Mouse (Mus musculus) spleen, postnatal 14 days (tissue): ENCODE results near the gene 1700056E22Rik.

Source experiments
- DNase-seq, 2 experiments: peaks; one replicate each; pipeline ENCODE4 v3.0.0; 2021 to 2022; ENCODE audit warnings: low spot score in 2 of 2

Gene 1700056E22Rik

DNA sequence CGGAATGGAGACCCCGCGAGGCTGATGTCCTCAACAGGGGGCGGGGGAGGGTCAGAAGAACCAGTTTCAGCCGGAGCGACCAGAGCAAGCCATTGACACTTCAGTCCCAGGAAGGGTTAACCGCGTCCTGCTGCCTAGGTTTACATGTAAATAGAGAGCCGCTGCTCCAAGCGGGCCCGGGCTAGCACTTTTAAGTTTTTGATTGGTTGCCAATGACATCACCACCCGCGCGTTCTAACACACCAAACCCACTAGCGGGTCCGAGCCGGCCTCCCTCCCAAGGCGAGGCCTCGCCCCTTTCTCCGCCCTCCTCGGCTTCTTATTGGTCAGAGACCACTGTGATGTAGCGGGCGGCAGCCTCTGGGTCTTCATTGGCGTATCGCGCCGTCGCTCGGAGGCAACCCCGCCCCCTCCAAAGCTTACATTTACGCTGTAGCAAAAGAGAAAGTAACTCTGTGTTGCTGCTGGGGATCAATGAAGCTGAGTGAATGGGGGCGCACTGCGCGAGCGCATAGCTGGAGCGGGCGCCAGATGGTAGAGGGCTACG, at the start of gene 1700056E22Rik:
Gene 1700056E22Rik, minus strand, starts transcription at position 291 of the 547 bp plus-strand sequence.
- peak; percentile 91 to 94 for DNase-seq

DNA sequence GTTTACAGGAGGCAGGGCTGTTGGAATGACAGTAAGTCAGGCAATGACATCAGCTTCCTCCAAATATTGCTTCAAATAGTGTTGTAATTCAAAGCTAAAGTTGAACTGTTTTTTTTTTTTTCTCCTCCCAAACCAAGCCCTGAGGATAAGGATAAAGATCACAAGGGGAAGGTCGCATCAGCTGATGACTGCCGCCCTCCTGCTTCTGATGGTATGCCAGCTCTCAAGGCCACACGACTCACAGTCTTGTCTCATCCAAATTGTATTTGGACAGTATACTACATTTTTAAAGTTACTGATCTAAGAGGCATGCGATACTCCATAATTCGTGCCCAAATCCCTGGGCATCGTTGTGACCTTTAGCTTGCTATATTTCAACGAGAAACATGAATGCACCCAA, 49.1 kb upstream of the 1700056E22Rik start:
- DNase-seq = no peak

DNA sequence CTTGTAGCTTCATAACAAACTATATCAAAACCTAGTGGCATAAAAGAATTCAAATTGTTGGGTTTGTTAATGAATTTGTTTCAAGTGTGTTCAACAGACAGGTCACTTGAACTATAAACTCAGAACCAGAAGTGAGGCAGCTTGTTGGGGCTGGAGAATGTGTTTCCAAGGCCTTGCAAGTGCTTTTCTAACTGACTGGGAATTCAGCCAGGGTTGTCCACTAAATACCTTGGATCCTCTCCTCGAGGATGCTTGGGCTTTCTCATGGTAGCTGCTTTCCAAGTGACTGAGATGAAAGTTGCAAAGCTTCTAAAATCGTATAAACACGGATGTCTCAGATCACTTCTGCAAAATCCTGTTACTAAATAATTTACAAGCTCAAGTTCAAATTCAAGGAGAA, 48.6 kb upstream of the 1700056E22Rik start:
- no peak for DNase-seq

DNA sequence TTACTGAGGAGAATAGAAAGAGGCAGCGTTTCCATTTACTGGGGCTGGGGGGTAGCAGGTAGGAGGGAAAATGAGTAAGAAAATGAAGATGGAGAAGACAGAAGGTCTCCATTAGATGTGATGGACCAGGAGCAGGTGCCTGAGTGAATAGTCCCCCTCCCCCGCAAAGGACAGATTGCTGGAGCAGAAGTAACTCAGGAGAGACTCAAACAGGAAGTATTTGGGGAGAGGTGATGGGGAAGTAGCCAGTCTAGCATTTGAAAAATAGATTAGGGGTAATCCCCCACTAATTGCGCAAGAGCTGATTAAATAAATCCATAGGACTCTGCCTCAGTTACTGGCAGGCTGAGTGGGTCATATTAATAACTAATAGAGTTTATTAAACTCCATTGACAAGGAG, 45.2 kb upstream of the 1700056E22Rik start:
- DNase-seq = no peak

- no peak for DNase-seq
These were observed 42.7 kb upstream of the 1700056E22Rik start for GRCm38 (mm10) chr1:184076756-184077155.

GRCm38 (mm10) chr1:184076065-184076464, 42.0 kb upstream of the 1700056E22Rik start:
- no peak for DNase-seq

- DNase-seq = no peak
These were observed 34.9 kb upstream of the 1700056E22Rik start for GRCm38 (mm10) chr1:184068971-184069370.

DNA sequence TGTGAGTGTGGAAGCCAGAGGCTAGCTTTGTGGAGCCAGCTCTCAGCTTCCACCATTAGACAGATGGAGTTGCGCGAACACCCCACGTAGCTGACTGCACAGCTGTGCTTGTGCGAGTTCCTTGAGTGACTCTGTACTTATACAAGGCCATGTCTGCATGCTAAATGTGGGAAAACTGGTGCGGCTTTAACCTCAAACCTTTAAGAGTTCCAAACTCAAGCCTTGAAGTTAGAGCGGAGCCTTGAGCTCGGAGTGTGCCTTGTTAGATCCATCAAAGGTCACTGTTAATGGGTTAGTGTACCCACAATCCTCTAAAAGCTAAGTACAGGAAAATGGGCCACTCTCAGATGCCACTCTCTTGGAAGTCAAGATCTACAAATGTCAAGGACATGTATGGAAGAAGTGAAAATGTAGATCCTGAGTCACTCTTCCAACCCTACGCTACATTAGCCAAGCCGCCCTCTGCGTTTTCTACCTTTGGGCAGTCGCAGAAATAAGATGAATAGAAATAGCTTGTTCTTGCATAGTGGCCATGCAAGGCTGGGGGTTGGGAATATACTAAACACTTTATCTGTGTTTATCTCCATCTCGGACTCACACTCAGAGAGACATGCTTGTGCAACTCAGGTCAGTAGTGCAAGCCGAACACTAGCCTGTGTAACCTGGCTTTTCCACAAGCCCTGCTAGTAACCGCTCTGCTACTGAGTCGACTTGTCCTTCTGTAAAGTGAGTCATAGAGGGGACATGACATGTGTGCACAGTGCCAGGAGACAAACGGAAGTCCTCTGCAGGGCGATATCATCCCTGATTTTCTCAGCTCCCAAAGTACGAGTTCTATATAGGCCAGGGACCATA, 33.8 kb upstream of the 1700056E22Rik start:
- no peak for DNase-seq

DNA sequence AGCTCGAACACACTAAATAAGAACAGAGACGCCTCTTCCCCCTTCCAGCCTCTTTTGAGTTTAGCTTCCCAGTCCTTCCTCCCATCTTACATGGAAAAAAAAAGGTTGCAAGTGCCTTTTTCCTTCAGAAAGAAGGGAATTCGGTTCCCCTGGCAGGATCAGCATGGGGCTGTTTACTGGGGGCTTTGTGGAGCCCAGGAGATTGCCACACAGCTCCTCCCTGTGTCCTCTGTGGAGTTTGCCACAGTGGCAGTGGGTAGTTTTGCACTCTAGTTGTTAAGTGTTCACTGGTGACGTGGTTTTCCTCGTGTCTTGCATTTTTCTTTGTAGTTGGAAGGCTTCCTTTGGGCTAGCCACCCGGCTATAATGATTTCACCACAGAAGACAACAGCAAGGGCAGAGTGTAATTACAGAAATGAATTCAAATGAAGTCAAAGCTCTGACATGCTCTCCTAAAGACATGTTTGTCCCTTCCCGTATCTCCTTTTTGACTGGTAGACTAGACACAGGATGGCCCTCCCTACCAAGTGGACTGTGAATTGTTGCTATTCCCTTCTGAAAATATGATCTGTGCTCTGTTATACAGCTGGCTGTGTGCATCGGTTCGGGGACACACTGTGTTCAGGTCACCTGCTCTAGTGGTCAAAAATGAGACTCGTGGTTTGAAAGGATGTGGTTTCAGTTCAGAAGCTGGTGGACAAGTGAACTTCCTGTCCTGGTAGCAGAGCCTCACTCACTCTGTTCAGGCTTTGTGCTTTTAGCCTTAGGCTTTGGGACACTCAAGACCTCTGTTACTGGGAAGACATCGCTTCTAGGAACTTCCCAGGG, 32.6 kb upstream of the 1700056E22Rik start:
- DNase-seq = no peak

- no peak for DNase-seq
These were observed 31.7 kb upstream of the 1700056E22Rik start for GRCm38 (mm10) chr1:184065589-184066361.

DNA sequence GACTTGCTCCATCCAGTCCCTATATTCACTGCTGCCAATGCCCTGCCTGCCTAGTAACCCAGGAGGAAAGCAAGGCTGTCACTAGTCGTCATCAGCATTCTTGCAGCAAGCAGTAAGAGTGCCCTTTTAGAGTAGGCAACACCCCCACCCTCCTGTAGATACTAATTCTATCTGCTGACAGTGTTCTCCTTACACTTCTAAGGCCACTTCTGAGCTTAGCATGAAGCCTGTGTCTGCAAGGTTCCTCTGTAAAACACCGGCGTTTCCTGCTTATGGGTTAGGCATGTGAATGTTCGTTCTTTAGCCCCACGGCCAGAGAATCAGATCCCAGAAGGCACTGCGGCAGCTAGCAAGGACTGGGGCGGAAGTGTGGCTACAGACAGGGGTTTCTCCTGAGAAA, 30.2 kb upstream of the 1700056E22Rik start:
- no peak for DNase-seq

DNA sequence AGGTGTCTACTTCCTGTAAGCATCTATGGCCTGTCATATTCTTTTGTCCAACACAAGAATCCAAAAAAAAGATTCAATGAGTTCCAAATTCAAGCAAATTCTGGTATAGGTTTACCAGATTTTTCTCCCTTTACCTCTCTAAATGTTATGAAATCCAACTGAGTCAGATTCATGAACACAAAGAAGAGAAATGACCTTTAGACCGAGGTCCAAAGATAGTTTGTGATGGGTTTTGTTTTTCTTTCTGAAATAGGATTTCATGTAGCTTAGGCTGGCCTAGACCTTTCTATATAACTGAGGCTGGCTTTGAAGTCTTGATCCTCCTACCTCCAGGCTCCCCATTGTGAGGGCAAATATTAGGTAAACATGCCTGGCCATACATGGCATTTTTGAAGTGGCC, 27.8 kb upstream of the 1700056E22Rik start:
- no peak for DNase-seq

DNA sequence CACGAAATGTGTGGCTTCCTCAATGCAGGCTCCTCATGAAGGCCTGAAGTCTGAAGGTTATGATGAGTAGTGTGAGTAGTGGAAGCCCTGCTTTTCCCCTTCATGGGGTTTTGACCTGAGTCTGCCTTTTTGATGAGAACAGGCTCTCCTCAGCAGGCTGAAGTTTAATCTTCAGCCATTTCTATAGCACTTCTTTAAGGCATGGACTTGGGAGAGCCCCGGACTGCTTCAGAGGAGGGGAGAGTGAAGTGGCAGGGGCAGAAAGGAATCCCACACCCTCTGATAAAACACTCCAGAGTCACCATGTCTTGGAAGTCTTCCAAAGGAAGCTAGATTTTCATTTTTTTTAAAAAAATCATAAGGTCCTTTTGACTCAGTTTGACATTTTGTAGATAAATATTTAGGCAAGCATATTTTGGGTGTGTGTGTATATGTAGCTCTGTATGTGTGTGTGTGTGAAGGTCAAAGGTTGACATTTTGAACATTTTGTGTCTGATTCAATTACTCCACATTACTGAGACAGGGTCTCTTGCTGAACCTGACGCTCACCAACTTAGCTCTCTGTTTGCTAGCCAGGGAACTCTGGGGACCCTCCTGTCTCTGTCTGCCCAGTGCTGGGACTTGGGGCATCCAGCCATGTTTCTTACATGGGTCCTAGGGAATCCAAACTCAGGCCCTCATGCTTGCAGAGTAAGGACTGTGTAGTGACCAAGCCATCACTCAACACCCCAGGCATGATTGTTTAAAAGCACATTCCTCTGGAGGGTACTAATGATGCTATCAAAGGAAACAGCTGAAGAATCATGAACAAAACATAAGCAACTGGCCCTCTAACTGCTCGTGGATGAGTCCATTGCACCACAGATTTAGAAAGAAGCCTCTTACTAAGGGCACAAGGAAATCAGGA, 27.0 kb upstream of the 1700056E22Rik start:
- DNase-seq = no peak

- DNase-seq = no peak
These were observed 26.3 kb upstream of the 1700056E22Rik start for GRCm38 (mm10) chr1:184060381-184060780.

- DNase-seq = no peak
These were observed 25.7 kb upstream of the 1700056E22Rik start for GRCm38 (mm10) chr1:184059814-184060213.

GRCm38 (mm10) chr1:184058206-184058605, 24.1 kb upstream of the 1700056E22Rik start:
- DNase-seq = no peak

DNA sequence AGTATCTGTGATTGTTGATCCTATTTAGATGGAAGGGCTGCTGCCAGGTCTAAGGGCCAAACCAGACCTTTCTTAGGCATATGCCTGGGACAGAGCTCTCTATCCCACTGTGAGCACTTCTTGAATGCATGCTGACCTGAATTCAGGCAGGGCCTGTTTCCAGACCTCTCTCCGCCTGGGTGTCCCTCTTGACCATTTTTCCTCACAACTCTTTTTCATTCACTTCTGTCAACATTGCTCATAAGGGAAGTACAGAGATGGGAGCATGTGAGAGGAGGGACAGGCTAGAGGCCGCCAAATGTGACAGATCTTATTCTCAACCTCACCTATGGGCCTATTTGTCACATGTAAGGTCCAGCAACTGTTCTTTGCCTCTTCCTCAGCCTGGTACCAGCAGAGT, 20.1 kb upstream of the 1700056E22Rik start:
- no peak for DNase-seq

DNA sequence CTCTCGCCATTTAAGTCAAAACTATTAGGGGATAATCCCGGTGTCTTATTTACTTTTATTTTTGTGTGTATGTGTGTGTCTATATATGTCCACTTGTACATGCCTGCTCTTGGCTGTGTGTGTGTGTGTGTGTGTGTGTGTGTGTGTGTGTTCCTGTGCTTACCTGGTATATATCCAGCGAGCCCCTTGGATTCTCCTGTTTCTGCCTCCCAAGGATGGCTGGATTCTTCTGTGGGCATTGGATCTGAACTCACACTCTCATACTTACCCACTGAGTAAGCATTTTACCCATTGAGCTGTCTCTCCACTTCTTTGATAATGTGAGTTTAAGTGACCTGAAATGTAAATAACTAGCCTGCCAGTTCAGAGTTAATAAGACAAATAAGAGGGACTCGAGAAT, 19.6 kb upstream of the 1700056E22Rik start:
- DNase-seq = no peak

DNA sequence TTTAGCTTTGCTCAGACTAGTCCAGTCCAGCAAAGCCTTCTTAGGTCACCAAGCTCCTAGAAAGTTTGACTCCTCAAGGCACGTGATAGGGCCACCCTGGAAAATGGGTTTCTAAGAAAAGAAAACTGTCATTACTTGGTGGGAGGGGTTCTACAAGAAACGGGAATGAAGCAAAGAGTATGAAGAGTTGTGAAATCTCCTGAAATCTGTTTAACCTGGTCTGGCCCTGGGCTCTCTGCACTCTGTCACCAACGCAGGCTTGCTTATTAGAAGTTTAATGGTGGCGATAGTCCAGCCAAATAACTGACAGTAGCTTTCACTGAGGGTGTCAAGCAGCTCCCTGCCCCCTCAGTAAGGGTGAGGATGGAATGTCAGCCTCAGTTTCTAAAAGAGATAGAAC, 19.0 kb upstream of the 1700056E22Rik start:
- DNase-seq = no peak

DNA sequence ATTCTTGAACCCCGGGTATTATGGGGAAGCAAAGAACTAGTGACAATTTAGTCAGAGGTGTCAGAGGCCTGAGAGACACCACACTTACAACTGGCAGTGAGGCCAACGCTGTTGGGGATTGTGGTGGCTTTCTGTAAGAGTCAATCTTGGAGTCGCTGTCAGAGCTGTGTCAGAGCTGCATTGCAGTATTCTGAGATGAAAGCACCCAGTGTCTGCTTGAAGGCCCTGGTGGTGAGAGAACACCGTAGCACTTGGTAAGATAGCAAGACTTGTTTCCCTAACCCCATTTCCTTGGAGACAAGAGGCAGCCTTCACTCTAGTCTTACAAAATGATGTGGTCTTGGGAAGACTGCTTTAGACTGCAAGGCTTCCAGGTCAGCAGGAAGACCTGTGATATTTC, 18.2 kb upstream of the 1700056E22Rik start:
- no peak for DNase-seq

GRCm38 (mm10) chr1:184051824-184052223, 17.7 kb upstream of the 1700056E22Rik start:
- no peak for DNase-seq
